Mouse (Mus musculus) embryonic fibroblast, embryonic 13.5 days (primary cell): ENCODE measurements around the gene Rnf150.

Source experiments
- CTCF ChIP-seq: IDR thresholded peaks from 2 replicates; pipeline ENCODE4 v1.5.1; 2011; ENCODE audit warnings: mild to moderate bottlenecking, control low read depth, low read length, moderate library complexity, borderline replicate concordance; ENCODE audit not compliant: insufficient read depth
- POLR2A ChIP-seq: IDR thresholded peaks from 2 replicates; pipeline ENCODE4 v1.6.1; 2011; ENCODE audit warnings: low read depth, mild to moderate bottlenecking, control low read depth, low read length, moderate library complexity

GRCm38 (mm10) chr8:82998778-82999177 lies 135.6 kb downstream of the Rnf150 start:
- TF ChIP-seq CTCF = no peak
- no peak for TF ChIP-seq POLR2A
